Mouse (Mus musculus) spleen, adult 2 months (tissue): ENCODE results near the gene Hist3h2ba.

Experiments
- CTCF ChIP-seq: fragments of 200-500 bp; IDR thresholded peaks from 2 replicates; pipeline ENCODE4 v1.5.1; 2011; ENCODE audit warnings: mild to moderate bottlenecking, inconsistent platforms; ENCODE audit not compliant: insufficient read depth, insufficient read length, insufficient replicate concordance; ENCODE audit errors: extremely low read depth
- POLR2A ChIP-seq: fragments of 200-500 bp; IDR thresholded peaks from 2 replicates; pipeline ENCODE4 v1.6.1; 2011; ENCODE audit warnings: low read depth, low read length, inconsistent platforms

- TF ChIP-seq POLR2A (no peak), CTCF (no peak)
These were observed 26.3 kb upstream of the Hist3h2ba start for GRCm38 (mm10) chr11:58922420-58922819.
